Mouse (Mus musculus) frontal cortex, postnatal 14 days (tissue): ENCODE results near the gene Dmap1.

Experiments
- DNase-seq, 2 experiments: peaks; one replicate each; pipeline ENCODE4 v3.0.0; 2022; ENCODE audit warnings: low spot score in 2 of 2

The Dmap1 gene

GRCm38 (mm10) chr4:117656961-117657360 lies 25.1 kb downstream of the Dmap1 start:
- no peak for DNase-seq

DNA sequence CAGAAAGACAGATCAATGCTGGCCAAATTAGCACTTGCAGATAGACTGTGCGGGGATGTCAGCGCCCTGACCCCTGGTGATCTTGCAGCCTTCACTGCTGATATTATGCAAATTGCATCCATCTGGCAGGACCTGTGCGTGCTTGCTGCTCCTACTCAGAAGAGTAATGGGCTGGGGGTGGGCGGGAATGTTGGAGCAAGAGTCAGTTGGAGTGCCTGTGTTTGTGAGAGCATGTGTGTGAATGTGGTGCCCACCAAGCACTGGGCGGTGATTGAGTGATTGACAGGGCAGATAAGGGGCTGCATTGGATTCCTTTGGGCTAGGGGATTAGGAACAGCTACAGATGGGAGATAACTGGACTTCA lies 26.6 kb downstream of the Dmap1 start:
- no peak for DNase-seq

GRCm38 (mm10) chr4:117654703-117655499 lies 27.2 kb downstream of the Dmap1 start:
- DNase-seq: no peak

- DNase-seq: no peak
These were observed 27.9 kb downstream of the Dmap1 start for GRCm38 (mm10) chr4:117654016-117654702.

- no peak for DNase-seq
These were observed 29.3 kb downstream of the Dmap1 start for GRCm38 (mm10) chr4:117652727-117653126.

DNA sequence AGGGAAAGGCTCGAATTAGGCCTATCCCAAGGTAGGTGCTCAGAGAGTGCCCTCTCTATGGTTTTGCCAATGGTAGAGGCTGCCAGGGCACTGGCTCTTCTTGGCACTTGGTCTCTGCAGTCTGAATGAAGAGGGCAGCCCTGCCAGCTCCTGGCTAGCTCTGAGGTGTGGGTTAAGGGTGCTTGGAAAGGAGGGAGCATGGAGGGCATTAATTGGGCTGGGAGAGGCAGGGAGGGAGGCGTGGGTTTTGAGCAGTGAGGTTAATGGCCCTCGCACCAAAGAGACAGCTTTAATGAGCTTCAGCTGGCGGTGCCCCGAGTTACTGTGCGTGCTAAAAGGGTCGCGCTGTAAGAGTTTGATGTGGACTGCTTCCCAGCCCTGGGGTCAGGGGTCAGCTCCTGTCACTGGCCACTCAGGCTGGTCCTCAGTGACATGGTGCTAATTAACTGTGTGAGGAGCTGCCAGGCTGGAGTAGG lies 30.4 kb downstream of the Dmap1 start:
- DNase-seq: peak in 1 of 2 experiments; percentile 57

DNA sequence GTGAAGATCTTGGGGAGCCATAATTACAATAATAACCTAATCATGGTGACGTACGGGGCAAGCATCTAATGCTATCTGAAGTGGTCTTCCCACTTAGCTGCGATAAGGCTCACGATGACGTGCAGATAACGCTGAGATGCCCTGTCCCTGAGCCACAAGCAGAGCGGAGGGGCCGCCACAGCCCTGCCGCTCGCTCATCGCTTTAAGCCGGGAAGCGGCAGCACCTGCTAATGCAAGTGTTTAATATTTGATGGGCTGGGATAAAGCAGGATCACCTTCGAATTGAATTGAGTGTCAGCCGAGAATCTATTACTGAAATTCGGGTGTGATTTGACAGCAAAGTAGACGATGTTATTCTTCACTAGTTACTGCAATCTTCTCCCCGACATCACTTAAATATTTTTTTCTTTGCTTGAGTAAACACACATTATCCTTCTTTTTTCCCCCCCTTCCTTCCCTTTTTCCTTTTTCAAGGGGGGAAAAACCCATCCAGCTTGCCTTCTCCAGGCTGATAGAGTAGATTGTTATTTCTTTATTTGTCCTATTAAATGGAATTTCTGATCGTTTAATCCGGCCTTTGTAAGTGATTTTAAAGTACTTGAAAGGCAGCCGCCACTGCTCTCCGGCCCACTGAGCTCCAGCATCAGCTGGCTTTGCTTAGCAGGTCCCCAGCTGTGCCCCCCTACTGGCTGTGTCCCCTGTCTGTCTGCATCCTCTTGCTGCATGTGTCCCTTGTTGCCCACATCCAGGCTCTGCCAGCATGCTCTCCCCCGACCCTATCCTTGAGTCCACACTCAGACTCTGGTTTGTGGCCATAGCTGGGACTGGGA lies 34.9 kb downstream of the Dmap1 start:
- no peak for DNase-seq

GRCm38 (mm10) chr4:117646496-117646895 lies 35.6 kb downstream of the Dmap1 start:
- no peak for DNase-seq

GRCm38 (mm10) chr4:117645859-117646258 lies 36.2 kb downstream of the Dmap1 start:
- no peak for DNase-seq

GRCm38 (mm10) chr4:117645031-117645435 lies 37.0 kb downstream of the Dmap1 start:
- DNase-seq: peak in 1 of 2 experiments; percentile 23

GRCm38 (mm10) chr4:117641804-117642203 lies 40.3 kb downstream of the Dmap1 start:
- DNase-seq: no peak

- no peak for DNase-seq
These were observed 41.0 kb downstream of the Dmap1 start for GRCm38 (mm10) chr4:117640925-117641703.

DNA sequence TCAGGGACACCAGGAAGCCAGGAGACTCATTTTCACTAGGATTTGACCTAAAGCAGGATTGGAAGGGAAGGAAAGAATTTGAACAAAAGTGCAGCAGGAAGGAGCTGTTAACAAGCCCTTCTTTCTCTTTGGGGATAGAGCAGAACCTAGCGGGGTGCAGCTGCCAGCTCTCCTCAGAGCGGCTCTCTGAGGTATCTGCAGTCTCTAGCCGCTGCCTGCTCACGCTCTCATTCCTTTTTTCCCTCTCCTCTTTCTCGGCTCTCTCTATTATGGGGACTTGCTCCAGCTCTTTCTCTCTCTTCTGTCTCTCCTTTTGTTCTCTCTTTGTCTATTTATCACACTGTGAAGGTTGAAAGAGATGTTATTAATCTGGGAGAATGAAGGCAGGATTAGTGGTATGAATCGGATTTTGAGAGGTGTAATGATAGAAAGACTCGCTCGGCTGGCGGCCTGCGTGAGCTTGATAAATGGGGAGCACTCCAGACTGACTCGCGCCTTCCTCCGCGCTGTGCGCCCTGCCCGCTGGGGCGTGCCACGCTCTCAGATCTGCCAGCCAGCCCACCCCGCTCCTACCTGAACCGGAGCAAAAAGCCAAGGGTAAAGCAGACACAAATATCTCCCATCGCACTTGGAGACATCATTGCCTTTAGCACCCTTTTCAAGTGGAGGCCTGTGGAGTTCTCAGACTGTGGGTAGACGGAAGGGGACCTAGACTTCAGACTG lies 45.0 kb downstream of the Dmap1 start:
- DNase-seq: no peak

GRCm38 (mm10) chr4:117636152-117636551 lies 45.9 kb downstream of the Dmap1 start:
- DNase-seq: no peak

DNA sequence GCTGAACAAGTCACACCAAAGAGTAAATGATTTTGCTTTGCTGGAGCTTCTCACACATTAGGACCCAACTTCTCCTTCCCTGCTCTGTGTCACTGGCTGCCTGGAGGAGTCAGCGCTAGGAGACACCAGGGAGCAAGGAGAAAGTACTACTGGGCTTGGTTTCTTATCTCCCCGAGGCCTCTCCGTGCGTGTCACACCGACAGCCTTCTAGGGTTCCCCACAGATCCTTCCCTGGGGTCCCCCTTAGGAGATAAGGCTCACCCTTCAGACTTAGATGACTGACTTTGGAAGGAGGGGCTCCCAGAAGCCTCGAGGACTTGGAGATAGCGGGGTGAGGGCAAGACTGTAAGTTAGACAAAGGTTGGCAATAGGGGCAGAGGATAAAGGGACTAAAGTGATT lies 47.4 kb downstream of the Dmap1 start:
- DNase-seq: no peak

GRCm38 (mm10) chr4:117633527-117633926 lies 48.5 kb downstream of the Dmap1 start:
- no peak for DNase-seq

DNA sequence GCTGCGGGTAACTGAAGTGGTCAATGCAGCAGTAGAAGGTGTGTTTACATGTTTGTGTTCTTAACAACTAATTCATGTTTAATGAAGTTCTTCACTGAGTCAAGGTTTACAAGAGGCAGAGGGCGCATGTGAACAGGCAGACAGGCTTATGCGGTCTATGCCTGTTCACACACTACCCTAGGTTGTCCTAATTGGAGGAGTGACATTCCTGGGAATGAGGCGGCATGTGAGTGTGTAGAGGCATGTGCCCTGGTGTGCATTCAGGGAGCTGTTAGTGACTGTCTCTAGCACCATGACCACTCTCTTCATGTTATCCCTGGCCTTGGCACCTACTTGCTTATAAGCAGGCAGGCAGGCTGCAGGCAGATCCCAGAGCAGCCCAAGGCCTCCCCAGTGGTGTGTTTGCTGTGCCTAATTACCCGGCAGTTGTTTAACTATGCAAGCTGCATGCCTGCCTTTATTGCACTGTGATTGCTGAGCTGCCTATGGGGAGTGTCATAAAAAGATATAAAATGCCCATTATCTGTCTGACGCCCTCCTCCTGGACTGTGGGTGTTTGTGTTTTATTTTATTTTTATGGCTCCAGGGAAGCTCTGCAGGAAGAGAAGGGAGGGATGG lies 51.9 kb downstream of the Dmap1 start:
- no peak for DNase-seq

DNA sequence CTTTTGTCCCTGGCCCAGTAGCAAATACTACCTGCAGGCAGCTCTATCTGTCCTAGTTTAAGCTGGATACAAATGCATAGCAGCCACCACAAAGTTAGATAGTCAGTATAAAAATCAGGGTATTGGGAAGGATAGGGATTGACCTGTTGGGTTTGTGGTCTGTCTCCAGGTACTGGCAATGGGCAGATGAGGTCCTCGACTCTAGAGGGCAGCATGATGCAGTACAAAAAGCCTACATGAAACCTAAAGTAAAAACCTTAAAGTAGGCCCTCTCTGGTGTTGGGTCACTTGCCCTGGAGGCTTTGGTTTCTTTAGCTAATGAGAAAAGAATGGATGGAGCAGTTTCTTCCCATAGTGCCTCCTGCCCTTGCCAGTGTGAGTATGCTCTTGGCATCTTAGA lies 53.6 kb downstream of the Dmap1 start:
- DNase-seq: no peak
